Mouse (Mus musculus): ENCODE data around the gene Pla2g6. TPM values are rescaled to one million over a fixed set of nuclear protein-coding genes. Genes with fewer than 3 reads are reported as not detected.

Pla2g6 gene
- polyA plus RNA-seq, 1 experiment from 2014 or later, result 22.4 TPM

- no peak overlapping the region for H3K27ac ChIP-seq (ENCODE audit: low read length)
- WGBS, result 64% methylated on average over 4 of the region's 4 CpGs
- H3K4me3 ChIP-seq (ENCODE audit: low read length), result no peak overlapping the region
- H3K4me2 ChIP-seq (ENCODE audit: low read depth, low read length), result no peak overlapping the region
- no peaks in the 10 kb centered on the region for H3K27me3 ChIP-seq (ENCODE audit: control insufficient read depth, insufficient read depth, low read depth, low read length)
- no peak overlapping the region for H3K9ac ChIP-seq (ENCODE audit: low read length)
- ATAC-seq (ENCODE audit: low read depth), result no peak
- H3K4me1 ChIP-seq (replicated peaks; ENCODE audit: control insufficient read depth, insufficient read depth, low read length), result peaks cover 11% of the 10 kb centered on the region
- H3K36me3 ChIP-seq (ENCODE audit: control insufficient read depth, insufficient read depth, low read length), result no peaks in the 10 kb centered on the region
- no peaks in the 10 kb centered on the region for H3K9me3 ChIP-seq (ENCODE audit: control insufficient read depth, low read length)
Observed at GRCm38 (mm10) chr15:79344627-79345026, 16.4 kb upstream of the Pla2g6 start.

- Histone ChIP-seq H3K27ac (ENCODE audit: low read length) (no peak overlapping the region), H3K27me3 (ENCODE audit: control insufficient read depth, insufficient read depth, low read depth, low read length) (no peaks in the 10 kb centered on the region), H3K4me1 (replicated peaks; ENCODE audit: control insufficient read depth, insufficient read depth, low read length) (no peaks in the 10 kb centered on the region), H3K36me3 (ENCODE audit: control insufficient read depth, insufficient read depth, low read length) (no peaks in the 10 kb centered on the region), H3K9ac (ENCODE audit: low read length) (no peak overlapping the region), H3K4me3 (ENCODE audit: low read length) (no peak overlapping the region), H3K4me2 (ENCODE audit: low read depth, low read length) (no peak overlapping the region), H3K9me3 (ENCODE audit: control insufficient read depth, low read length) (no peaks in the 10 kb centered on the region)
- no peak for ATAC-seq (ENCODE audit: low read depth)
- WGBS, result 64% methylated on average over 6 of the region's 6 CpGs
Observed at GRCm38 (mm10) chr15:79342641-79343337, 14.6 kb upstream of the Pla2g6 start.

GRCm38 (mm10) chr15:79338978-79339377 lies 10.8 kb upstream of the Pla2g6 start:
- no peak overlapping the region for H3K27ac ChIP-seq (ENCODE audit: low read length)
- no peak for ATAC-seq (ENCODE audit: low read depth)

GRCm38 (mm10) chr15:79335061-79335655 lies 7.0 kb upstream of the Pla2g6 start:
- Histone ChIP-seq H3K4me2 (ENCODE audit: low read depth, low read length) (no peak overlapping the region), H3K36me3 (ENCODE audit: control insufficient read depth, insufficient read depth, low read length) (no peaks in the 10 kb centered on the region), H3K27ac (ENCODE audit: low read length) (no peak overlapping the region), H3K9me3 (ENCODE audit: control insufficient read depth, low read length) (no peaks in the 10 kb centered on the region), H3K9ac (ENCODE audit: low read length) (no peak overlapping the region), H3K4me1 (replicated peaks; ENCODE audit: control insufficient read depth, insufficient read depth, low read length) (peaks cover 4% of the 10 kb centered on the region), H3K4me3 (ENCODE audit: low read length) (no peak overlapping the region), H3K27me3 (ENCODE audit: control insufficient read depth, insufficient read depth, low read depth, low read length) (no peaks in the 10 kb centered on the region)
- no peak for ATAC-seq (ENCODE audit: low read depth)
- 48% methylated on average over 7 of the region's 7 CpGs for WGBS

More at GRCm38 (mm10) chr15:79338978-79339377, 10.8 kb upstream of the Pla2g6 start:
- Histone ChIP-seq H3K9ac (ENCODE audit: low read length) (no peak overlapping the region), H3K27me3 (ENCODE audit: control insufficient read depth, insufficient read depth, low read depth, low read length) (no peaks in the 10 kb centered on the region), H3K4me1 (replicated peaks; ENCODE audit: control insufficient read depth, insufficient read depth, low read length) (no peaks in the 10 kb centered on the region; the same call in 1 of the 2 replicates), H3K4me3 (ENCODE audit: low read length) (no peak overlapping the region), H3K4me2 (ENCODE audit: low read depth, low read length) (no peak overlapping the region), H3K9me3 (ENCODE audit: control insufficient read depth, low read length) (no peaks in the 10 kb centered on the region), H3K36me3 (ENCODE audit: control insufficient read depth, insufficient read depth, low read length) (no peaks in the 10 kb centered on the region)
- 65% methylated on average over 5 of the region's 5 CpGs for WGBS

GRCm38 (mm10) chr15:79333409-79333808 lies 5.2 kb upstream of the Pla2g6 start:
- H3K4me3 ChIP-seq (ENCODE audit: low read length), result no peak overlapping the region
- no peak overlapping the region for H3K9ac ChIP-seq (ENCODE audit: low read length)
- ATAC-seq (ENCODE audit: low read depth), result no peak
- WGBS, result 27% methylated on average over 4 of the region's 4 CpGs
- H3K4me2 ChIP-seq (ENCODE audit: low read depth, low read length), result no peak overlapping the region
- H3K4me1 ChIP-seq (replicated peaks; ENCODE audit: control insufficient read depth, insufficient read depth, low read length), result peaks cover 6% of the 10 kb centered on the region
- H3K36me3 ChIP-seq (ENCODE audit: control insufficient read depth, insufficient read depth, low read length), result no peaks in the 10 kb centered on the region
- H3K27ac ChIP-seq (ENCODE audit: low read length), result no peak overlapping the region
- no peaks in the 10 kb centered on the region for H3K9me3 ChIP-seq (ENCODE audit: control insufficient read depth, low read length)
- H3K27me3 ChIP-seq (ENCODE audit: control insufficient read depth, insufficient read depth, low read depth, low read length), result no peaks in the 10 kb centered on the region

- H3K27me3 ChIP-seq (ENCODE audit: control insufficient read depth, insufficient read depth, low read depth, low read length), result no peaks in the 10 kb centered on the region
- no peaks in the 10 kb centered on the region for H3K9me3 ChIP-seq (ENCODE audit: control insufficient read depth, low read length)
- H3K4me2 ChIP-seq (ENCODE audit: low read depth, low read length), result no peak overlapping the region
- WGBS, result 29% methylated on average over 4 of the region's 4 CpGs
- ATAC-seq (ENCODE audit: low read depth), result 0 out of 2 replicates have a peak, but pooled peaks have one; percentile 15
- peak overlapping the region; percentile 70 for H3K27ac ChIP-seq (ENCODE audit: low read length)
- H3K36me3 ChIP-seq (ENCODE audit: control insufficient read depth, insufficient read depth, low read length), result no peaks in the 10 kb centered on the region
- H3K4me3 ChIP-seq (ENCODE audit: low read length), result no peak overlapping the region
- H3K4me1 ChIP-seq (replicated peaks; ENCODE audit: control insufficient read depth, insufficient read depth, low read length), result peaks cover 24% of the 10 kb centered on the region
- no peak overlapping the region for H3K9ac ChIP-seq (ENCODE audit: low read length)
Observed at GRCm38 (mm10) chr15:79330521-79330920, 2.3 kb upstream of the Pla2g6 start.

GRCm38 (mm10) chr15:79329979-79330363 lies 1.8 kb upstream of the Pla2g6 start:
- Histone ChIP-seq H3K27me3 (ENCODE audit: control insufficient read depth, insufficient read depth, low read depth, low read length) (no peaks in the 10 kb centered on the region), H3K36me3 (ENCODE audit: control insufficient read depth, insufficient read depth, low read length) (no peaks in the 10 kb centered on the region), H3K4me1 (replicated peaks; ENCODE audit: control insufficient read depth, insufficient read depth, low read length) (peaks cover 30% of the 10 kb centered on the region), H3K9ac (ENCODE audit: low read length) (no peak overlapping the region), H3K27ac (ENCODE audit: low read length) (peak overlapping the region; percentile 70), H3K4me2 (ENCODE audit: low read depth, low read length) (no peak overlapping the region), H3K9me3 (ENCODE audit: control insufficient read depth, low read length) (no peaks in the 10 kb centered on the region), H3K4me3 (ENCODE audit: low read length) (no peak overlapping the region)
- 77% methylated on average over 6 of the region's 6 CpGs for WGBS
- ATAC-seq (ENCODE audit: low read depth), result no peak

GRCm38 (mm10) chr15:79329346-79329978 lies 1.3 kb upstream of the Pla2g6 start:
- Histone ChIP-seq H3K9ac (ENCODE audit: low read length) (no peak overlapping the region), H3K4me3 (ENCODE audit: low read length) (no peak overlapping the region), H3K4me1 (replicated peaks; ENCODE audit: control insufficient read depth, insufficient read depth, low read length) (peaks cover 35% of the 10 kb centered on the region), H3K27ac (ENCODE audit: low read length) (no peak overlapping the region), H3K36me3 (ENCODE audit: control insufficient read depth, insufficient read depth, low read length) (no peaks in the 10 kb centered on the region), H3K27me3 (ENCODE audit: control insufficient read depth, insufficient read depth, low read depth, low read length) (no peaks in the 10 kb centered on the region), H3K9me3 (ENCODE audit: control insufficient read depth, low read length) (no peaks in the 10 kb centered on the region), H3K4me2 (ENCODE audit: low read depth, low read length) (no peak overlapping the region)
- no peak for ATAC-seq (ENCODE audit: low read depth)
- WGBS, result 94% methylated on average over 6 of the region's 6 CpGs

GRCm38 (mm10) chr15:79328939-79329275 lies 717 bp upstream of the Pla2g6 start:
- H3K9me3 ChIP-seq (ENCODE audit: control insufficient read depth, low read length), result no peaks in the 10 kb centered on the region
- H3K4me1 ChIP-seq (replicated peaks; ENCODE audit: control insufficient read depth, insufficient read depth, low read length), result peaks cover 40% of the 10 kb centered on the region
- peak overlapping the region; percentile 62 for H3K4me2 ChIP-seq (ENCODE audit: low read depth, low read length)
- H3K36me3 ChIP-seq (ENCODE audit: control insufficient read depth, insufficient read depth, low read length), result no peaks in the 10 kb centered on the region
- no peaks in the 10 kb centered on the region for H3K27me3 ChIP-seq (ENCODE audit: control insufficient read depth, insufficient read depth, low read depth, low read length)
- ATAC-seq (ENCODE audit: low read depth), result no peak
- no peak overlapping the region for H3K4me3 ChIP-seq (ENCODE audit: low read length)
- 81% methylated on average over 4 of the region's 4 CpGs for WGBS
- H3K27ac ChIP-seq (ENCODE audit: low read length), result peak overlapping the region; percentile 93; the same call in 1 of the 2 replicates
- H3K9ac ChIP-seq (ENCODE audit: low read length), result no peak overlapping the region
